Mouse (Mus musculus) testis, adult 2 months (tissue): ENCODE measurements around the gene Slf2. TPM values are rescaled to one million over a fixed set of nuclear protein-coding genes. Genes with fewer than 3 reads are reported as not detected.

Experiments
- H3K27ac ChIP-seq: fragments of 200-500 bp; 2 replicates; pipeline ENCODE4 v1.5.1; 2012; ENCODE audit warnings: low read depth, low read length; ENCODE audit not compliant: control insufficient read depth, insufficient read depth
- H3K27me3 ChIP-seq: fragments of 200-500 bp; 2 replicates; pipeline ENCODE4 v1.6.1; 2012; ENCODE audit warnings: mild to moderate bottlenecking, low read length, moderate library complexity; ENCODE audit not compliant: control insufficient read depth, insufficient read depth
- H3K36me3 ChIP-seq: fragments of 200-500 bp; 2 replicates; pipeline ENCODE4 v1.6.1; 2012; ENCODE audit warnings: mild to moderate bottlenecking, low read length; ENCODE audit not compliant: control insufficient read depth, insufficient read depth
- H3K4me1 ChIP-seq: fragments of 200-500 bp; 2 replicates; pipeline ENCODE4 v1.6.1; 2012; ENCODE audit warnings: low read length; ENCODE audit not compliant: control insufficient read depth, insufficient read depth
- H3K4me3 ChIP-seq: fragments of 200-500 bp; 2 replicates; pipeline ENCODE4 v1.5.1; 2012; ENCODE audit warnings: low read depth, mild to moderate bottlenecking, low read length, moderate library complexity, mixed read lengths; ENCODE audit not compliant: control insufficient read depth
- CTCF ChIP-seq: fragments of 200-500 bp; IDR thresholded peaks from 2 replicates; pipeline ENCODE4 v1.5.1; 2012; ENCODE audit warnings: low read depth, mild to moderate bottlenecking, inconsistent platforms, low read length, moderate library complexity; ENCODE audit not compliant: control insufficient read depth, insufficient read depth, insufficient replicate concordance
- POLR2A ChIP-seq: fragments of 200-500 bp; IDR thresholded peaks from 2 replicates; pipeline ENCODE4 v1.6.1; 2012; ENCODE audit warnings: low read depth, mild to moderate bottlenecking, inconsistent platforms, low read length, moderate library complexity; ENCODE audit not compliant: control insufficient read depth
- polyA plus RNA-seq: library from polyadenylated mRNA; depleted of rRNA; stranded (reverse); fragments of >200 nt; gene quantifications from 2 replicates; pipeline ENCODE4 v1.2.3, GENCODE M21; 2012

Slf2 gene
- polyA plus RNA-seq, 1 experiment, result 21.5 TPM

DNA sequence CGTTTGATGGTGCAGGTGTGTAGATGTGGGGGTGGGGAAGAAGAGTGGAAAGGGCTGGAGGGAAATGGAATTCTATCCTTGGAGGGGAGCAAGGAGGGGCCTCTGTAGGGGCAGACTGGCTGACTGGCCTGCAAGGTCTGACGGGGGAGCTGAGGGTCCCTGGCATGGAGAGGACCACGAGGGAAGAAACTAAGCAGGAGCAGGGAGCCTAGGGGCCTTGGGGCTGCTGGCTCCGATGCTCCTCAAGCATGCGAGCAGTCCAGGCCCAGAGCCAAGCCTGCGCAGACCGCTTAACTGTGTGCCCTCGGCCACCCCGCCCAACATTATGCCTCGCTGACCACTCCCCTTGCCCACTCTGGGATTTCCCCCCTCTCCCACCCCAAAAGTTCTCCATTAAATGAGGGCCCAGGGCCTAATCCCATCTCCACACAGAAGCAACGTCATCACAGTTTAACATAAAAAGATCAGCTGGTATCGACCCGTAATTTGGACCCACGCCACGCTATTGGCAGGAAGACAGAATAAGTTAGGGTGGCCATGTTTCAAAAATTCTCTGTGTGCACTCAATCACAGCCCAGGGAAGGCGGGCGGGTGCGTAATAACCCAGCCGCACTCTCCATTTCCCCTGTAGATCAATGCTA, 37.6 kb upstream of the Slf2 start:
- Histone ChIP-seq H3K4me3 (no peak overlapping the region), H3K36me3 (no peaks in the 10 kb centered on the region), H3K4me1 (peaks cover 6% of the 10 kb centered on the region; the same call in 1 of the 2 replicates), H3K27me3 (no peaks in the 10 kb centered on the region), H3K27ac (no peak overlapping the region)
- TF ChIP-seq POLR2A, result no peak
- TF ChIP-seq CTCF, result no peak

- H3K36me3 ChIP-seq, result no peaks in the 10 kb centered on the region
- H3K27ac ChIP-seq, result no peak overlapping the region
- no peak for TF ChIP-seq POLR2A
- TF ChIP-seq CTCF, result peak; percentile 70; the same call in 1 of the 2 replicates
- no peak overlapping the region for H3K4me3 ChIP-seq
- no peaks in the 10 kb centered on the region for H3K27me3 ChIP-seq
- H3K4me1 ChIP-seq, result peaks cover 12% of the 10 kb centered on the region
These were observed 35.7 kb upstream of the Slf2 start for GRCm38 (mm10) chr19:44895245-44895644.

DNA sequence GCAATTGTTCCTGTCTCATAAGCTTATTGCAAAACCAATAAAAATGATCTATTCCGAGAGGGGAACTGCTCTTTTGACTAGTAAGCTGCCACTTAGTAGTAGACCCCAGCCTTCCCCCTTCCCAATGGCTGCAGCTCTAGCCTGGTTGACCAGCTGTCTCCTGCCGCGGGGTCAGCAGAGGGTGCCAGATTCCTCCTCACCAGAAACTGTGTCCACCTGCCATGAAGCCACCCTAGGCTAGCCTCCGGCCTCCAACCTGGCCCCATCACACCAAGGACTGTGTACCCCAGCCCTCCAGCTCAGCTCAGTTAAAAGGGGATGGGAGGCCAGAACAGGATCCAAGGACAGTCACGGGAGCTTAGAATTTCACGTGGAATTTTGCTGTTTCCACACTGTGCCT, 34.5 kb upstream of the Slf2 start:
- H3K4me3 ChIP-seq, result no peak overlapping the region
- peak overlapping the region; percentile 32; the same call in 1 of the 2 replicates for H3K27ac ChIP-seq
- H3K36me3 ChIP-seq, result no peaks in the 10 kb centered on the region
- TF ChIP-seq CTCF, result no peak
- no peak for TF ChIP-seq POLR2A
- peaks cover 15% of the 10 kb centered on the region for H3K4me1 ChIP-seq
- H3K27me3 ChIP-seq, result no peaks in the 10 kb centered on the region

DNA sequence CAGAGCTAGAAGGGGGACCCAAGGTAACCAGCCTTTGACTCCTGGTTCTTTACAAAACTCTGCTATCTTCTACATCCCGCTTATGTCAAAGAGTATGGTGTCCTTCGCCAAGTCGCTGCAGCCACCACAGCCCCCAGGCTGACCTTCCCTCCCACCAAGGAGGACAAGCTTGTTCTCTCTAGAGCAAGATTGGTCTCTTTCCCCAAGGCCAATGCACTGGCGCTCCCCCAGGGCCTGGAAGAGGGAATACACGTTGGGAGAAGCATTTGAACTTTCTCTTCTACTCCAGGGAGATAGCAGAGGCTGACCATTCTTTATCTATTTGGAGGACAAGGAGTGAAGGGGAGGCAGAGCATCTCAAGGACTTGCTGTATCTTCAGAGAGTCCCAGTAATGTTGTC, 33.4 kb upstream of the Slf2 start:
- Histone ChIP-seq H3K36me3 (no peaks in the 10 kb centered on the region), H3K27ac (peak overlapping the region; percentile 70), H3K27me3 (no peaks in the 10 kb centered on the region), H3K4me3 (no peak overlapping the region), H3K4me1 (peaks cover 15% of the 10 kb centered on the region)
- no peak for TF ChIP-seq CTCF
- TF ChIP-seq POLR2A, result no peak

GRCm38 (mm10) chr19:44898646-44899045, 32.3 kb upstream of the Slf2 start:
- Histone ChIP-seq H3K36me3 (no peaks in the 10 kb centered on the region), H3K27ac (peak overlapping the region; percentile 61; the same call in 1 of the 2 replicates), H3K4me3 (no peak overlapping the region), H3K4me1 (peaks cover 9% of the 10 kb centered on the region), H3K27me3 (no peaks in the 10 kb centered on the region)
- TF ChIP-seq POLR2A, result no peak
- TF ChIP-seq CTCF, result no peak

DNA sequence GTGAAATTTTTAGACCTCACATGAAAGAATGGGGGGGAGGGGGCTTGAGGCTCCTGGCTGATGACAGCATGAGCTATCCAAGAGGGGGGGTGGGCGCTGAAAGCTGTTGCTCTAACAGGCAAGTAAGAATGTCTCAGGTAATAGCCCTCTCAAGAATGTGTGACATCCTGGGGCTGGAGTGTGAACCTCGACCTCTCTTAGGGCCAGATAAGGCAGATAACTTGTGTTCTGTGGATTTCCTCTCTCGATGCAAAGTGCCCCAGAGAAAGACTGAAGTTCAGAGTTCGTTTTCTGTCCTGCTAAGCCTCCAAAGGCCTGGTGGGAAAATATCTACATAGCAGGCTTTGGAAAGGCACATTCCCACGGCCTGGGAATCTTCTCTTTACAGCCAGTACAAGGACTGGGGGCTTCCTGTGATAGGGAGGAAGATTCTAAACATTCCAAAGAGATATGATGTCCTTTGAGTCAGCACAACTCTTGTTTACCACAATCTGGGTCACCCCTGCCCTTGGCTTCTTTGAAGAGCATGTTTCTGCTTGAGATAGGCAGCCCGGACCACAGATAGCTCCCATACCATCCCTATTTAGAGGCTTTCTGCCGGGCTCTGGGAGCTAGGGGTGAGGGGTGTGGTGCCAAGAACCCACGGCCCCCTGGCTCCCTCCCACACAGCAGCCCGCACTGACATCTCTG, 31.7 kb upstream of the Slf2 start:
- H3K4me3 ChIP-seq, result no peak overlapping the region
- peak overlapping the region; percentile 46 for H3K27ac ChIP-seq
- TF ChIP-seq CTCF, result no peak
- TF ChIP-seq POLR2A, result no peak
- H3K27me3 ChIP-seq, result no peaks in the 10 kb centered on the region
- peaks cover 9% of the 10 kb centered on the region for H3K4me1 ChIP-seq
- no peaks in the 10 kb centered on the region for H3K36me3 ChIP-seq

DNA sequence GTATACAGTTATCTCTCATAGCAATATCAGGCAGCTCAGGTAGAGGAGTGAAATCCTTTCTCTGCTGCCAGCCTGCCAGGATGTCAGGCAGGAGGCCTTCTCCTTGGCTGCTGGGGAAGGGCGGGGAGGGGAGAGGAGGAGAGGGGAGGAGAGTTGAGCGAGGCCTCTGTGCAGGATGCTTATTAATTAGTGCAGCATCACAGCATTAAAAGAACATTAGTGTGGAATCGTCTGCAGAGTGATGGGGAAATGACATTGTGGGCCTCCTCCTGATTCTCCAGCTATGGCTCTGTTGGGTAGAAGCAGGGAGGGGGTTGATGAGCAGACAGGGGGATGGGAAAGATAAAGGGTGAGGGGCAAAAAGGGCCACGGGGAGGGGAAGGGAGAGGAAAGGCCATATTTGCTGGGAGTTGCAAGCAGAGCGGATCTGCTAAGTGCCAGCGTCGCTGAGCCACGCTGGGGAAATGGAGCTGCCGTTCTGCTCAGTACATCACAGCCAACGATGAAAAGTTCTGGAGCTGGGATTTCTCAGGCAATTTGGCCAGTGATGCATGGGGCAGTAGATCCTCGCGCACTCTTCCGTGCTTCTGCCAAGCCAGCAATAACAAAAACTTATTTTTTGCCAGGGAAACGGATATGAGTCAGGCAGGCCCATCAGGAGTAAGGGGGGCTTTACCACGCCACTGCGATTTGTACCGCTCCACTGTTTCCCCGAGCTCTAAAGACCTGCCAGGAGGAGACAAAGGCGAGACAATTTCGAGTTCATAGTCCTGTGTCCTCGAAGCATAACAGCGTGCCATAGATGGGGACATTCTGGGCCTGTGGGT, 30.8 kb upstream of the Slf2 start:
- no peak for TF ChIP-seq POLR2A
- TF ChIP-seq CTCF, result no peak
- Histone ChIP-seq H3K27me3 (no peaks in the 10 kb centered on the region), H3K36me3 (no peaks in the 10 kb centered on the region), H3K27ac (peak overlapping the region; percentile 39; the same call in 1 of the 2 replicates), H3K4me1 (peaks cover 9% of the 10 kb centered on the region), H3K4me3 (no peak overlapping the region)

DNA sequence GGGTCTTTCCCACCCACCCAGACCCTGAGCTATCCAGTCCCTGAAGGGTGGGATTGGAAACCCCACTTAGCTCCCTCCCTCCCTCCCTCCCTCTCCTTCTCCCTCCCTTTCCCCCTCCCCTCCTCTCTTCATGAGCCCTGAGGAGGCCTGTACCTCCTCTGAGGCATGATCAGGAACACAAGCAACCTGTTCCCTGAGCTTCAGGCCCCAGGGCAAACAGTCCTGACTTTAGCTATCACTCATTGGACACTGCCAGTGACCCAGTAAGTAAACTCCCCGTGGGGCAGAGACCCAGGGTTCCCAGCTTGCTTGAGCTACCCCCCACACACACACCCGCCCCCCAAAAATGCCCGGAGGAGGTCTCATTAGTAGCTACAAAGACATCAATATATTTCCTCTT, 29.9 kb upstream of the Slf2 start:
- Histone ChIP-seq H3K27ac (no peak overlapping the region), H3K27me3 (no peaks in the 10 kb centered on the region), H3K36me3 (no peaks in the 10 kb centered on the region), H3K4me1 (peaks cover 11% of the 10 kb centered on the region), H3K4me3 (no peak overlapping the region)
- TF ChIP-seq CTCF (no peak), POLR2A (no peak)
